8 mouse cellular contexts compared by ENCODE assay signal in the genomic region with DNA sequence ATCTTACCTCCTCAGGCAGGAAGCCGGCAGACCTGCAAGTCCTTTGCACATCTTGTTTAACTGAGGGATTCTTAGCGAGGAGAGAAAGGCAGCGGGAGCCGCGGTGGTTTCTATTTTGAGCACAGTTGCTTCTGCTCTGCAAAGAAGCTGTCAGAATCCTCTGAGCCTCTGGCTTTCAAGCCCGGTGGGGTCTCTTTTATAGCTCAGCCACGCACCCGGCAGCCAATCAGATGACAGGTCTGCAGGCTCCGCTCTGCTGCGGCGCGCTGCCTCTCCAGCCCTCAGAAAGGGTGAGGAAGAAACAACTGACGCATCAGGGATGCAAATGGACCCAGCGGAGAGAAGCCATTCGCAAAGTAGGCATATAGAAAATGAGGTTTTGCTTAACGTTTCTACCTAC. TPM values are rescaled to one million over a fixed set of nuclear protein-coding genes. Genes with fewer than 3 reads are reported as not detected.
DNase-seq lines count a peak whose midpoint lies in the region; ATAC-seq and TF ChIP-seq lines count a peak whose summit lies in the region.

A gene (minus strand): TSS at position 170 of the 400 bp plus-strand sequence.

- peak; percentile 84 to 93 for DNase-seq in adrenal gland, adult (ENCODE audit: inconsistent age in 2 of 2, low spot score in 1 of 2)
- DNase-seq in gastrocnemius, adult 8-10 months (ENCODE audit: low spot score in 2 of 2) = peak; percentile 9
- DNase-seq in left cerebral cortex, adult 11 months (ENCODE audit: low spot score) = peak; percentile 80
- peak; percentile 68 for DNase-seq in lung, postnatal 10 days
- DNase-seq in right cerebral cortex, adult 2 months (ENCODE audit: low spot score in 2 of 2) = peak; percentile 88 to 93

- WGBS in hindbrain, embryonic 16.5 days = under 1% methylated on average over 16 of the region's 16 CpGs

- no peaks in the 10 kb centered on the region for H3K27me3 ChIP-seq in hindbrain, embryonic 16.5 days (replicated peaks; ENCODE audit: control insufficient read depth, insufficient read depth, low read length)

- peak within 1 kb of the TSS; percentile 85 for H3K4me3 ChIP-seq in cortical plate, adult 2 months (ENCODE audit: insufficient read depth, low read length)
- H3K4me3 ChIP-seq in hindbrain, embryonic 16.5 days (ENCODE audit: low read length) = peak within 1 kb of the TSS; percentile 44

- TF ChIP-seq POLR2A in cortical plate, adult 2 months (IDR thresholded peaks at IDR 0.05; ENCODE audit: extremely low read depth, insufficient read depth, low read length) = peak; percentile 99

- H3K27ac ChIP-seq in cortical plate, adult 2 months (ENCODE audit: insufficient read depth, low read length) = peak within 1 kb of the TSS; percentile 96
- H3K27ac ChIP-seq in hindbrain, embryonic 16.5 days (ENCODE audit: low read depth, low read length) = peak within 1 kb of the TSS; percentile 70

- peaks cover 3% of the 10 kb centered on the region; the same call in 1 of the 2 replicates for H3K36me3 ChIP-seq in hindbrain, embryonic 16.5 days (ENCODE audit: control insufficient read depth, insufficient read depth, low read length)

- peak within 1 kb of the TSS; percentile 61 for H3K4me2 ChIP-seq in hindbrain, embryonic 16.5 days (ENCODE audit: low read length)

- peak within 1 kb of the TSS; percentile 45 for H3K9ac ChIP-seq in hindbrain, embryonic 16.5 days (ENCODE audit: low read depth, low read length)

- ATAC-seq in hindbrain, embryonic 16.5 days = peak; percentile 96
- no peak for ATAC-seq in monocyte, adult 5-6 weeks (replicated peaks; ENCODE audit: insufficient number of reproducible peaks, low FRiP score, low TSS enrichment, poor library complexity, severe bottlenecking)

- peaks cover 5% of the 10 kb centered on the region for H3K4me1 ChIP-seq in cortical plate, adult 2 months (ENCODE audit: control insufficient read depth, insufficient read depth, low read length)
- peaks cover 12% of the 10 kb centered on the region for H3K4me1 ChIP-seq in hindbrain, embryonic 16.5 days (ENCODE audit: control insufficient read depth, insufficient read depth, low read depth, low read length)

- no peaks in the 10 kb centered on the region for H3K9me3 ChIP-seq in hindbrain, embryonic 16.5 days (ENCODE audit: control insufficient read depth, low read length)

- no peak for TF ChIP-seq CTCF in cortical plate, adult 2 months (IDR thresholded peaks at IDR 0.05; ENCODE audit: extremely low read depth, insufficient read depth, low read length)

RNA-seq across cellular contexts. Expression of the gene that starts here (rescaled TPM):
- 380 and 423 TPM in 2 replicates for polyA plus RNA-seq in cortical plate, adult 2 months (2012; rRNA removed)
- total RNA-seq in gastrocnemius, adult 8-10 months (2022) = 1 to 10 TPM; 3.0 to 5.4 (median 3.6) TPM
- polyA plus RNA-seq in hindbrain, embryonic 16.5 days (2015; fragmentation: Nextera tagmentation; extraction: Ambion mirVana) = 103 and 104 TPM in 2 replicates
- total RNA-seq in monocyte, adult 5-6 weeks (2017) = not detected in 3 replicates

Comparison
In these comparisons a context has a peak if more than half of its experiments do, and no peak if none do; other contexts are left out.
1. DNase-seq: peak in every context shown above with its lines; median percentile 90 in right cerebral cortex, adult 2 months; 88 in adrenal gland, adult; 80 in left cerebral cortex, adult 11 months; 68 in lung, postnatal 10 days; 9 in gastrocnemius, adult 8-10 months.